Mouse (Mus musculus) naive thymus-derived CD4-positive, alpha-beta T cell, adult 2 months (primary cell): ENCODE measurements around the gene Ncam1.

Experiments
- DNase-seq: peaks from one replicate; pipeline ENCODE4 v3.0.0-alpha.2; 2011; ENCODE audit warnings: low read depth

Gene Ncam1

GRCm38 (mm10) chr9:49565846-49566245 is 232.9 kb downstream of the Ncam1 start:
- DNase-seq, result no peak

GRCm38 (mm10) chr9:49558941-49559340 is 239.8 kb downstream of the Ncam1 start:
- DNase-seq, result no peak

DNA sequence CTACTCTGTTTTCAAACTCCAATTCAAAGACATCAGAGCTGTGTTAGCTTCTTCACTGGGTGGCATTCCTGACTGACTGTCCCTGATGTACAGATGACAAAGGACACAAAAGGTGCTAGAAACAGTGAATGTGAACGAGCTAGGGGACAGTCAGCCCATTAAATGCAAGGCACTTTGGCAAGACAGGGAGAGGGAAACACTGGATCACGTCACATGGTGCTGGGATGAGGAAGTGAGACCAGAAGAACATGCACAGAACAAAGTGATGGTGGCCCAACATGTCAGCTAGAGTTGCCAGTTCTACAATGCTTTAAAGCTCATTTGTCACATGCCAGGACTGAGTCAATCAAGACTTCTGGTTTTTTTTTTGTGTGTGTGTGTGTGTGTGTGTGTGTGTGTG is 247.4 kb downstream of the Ncam1 start:
- no peak for DNase-seq

GRCm38 (mm10) chr9:49542593-49542992 is 256.1 kb downstream of the Ncam1 start:
- DNase-seq, result no peak

DNA sequence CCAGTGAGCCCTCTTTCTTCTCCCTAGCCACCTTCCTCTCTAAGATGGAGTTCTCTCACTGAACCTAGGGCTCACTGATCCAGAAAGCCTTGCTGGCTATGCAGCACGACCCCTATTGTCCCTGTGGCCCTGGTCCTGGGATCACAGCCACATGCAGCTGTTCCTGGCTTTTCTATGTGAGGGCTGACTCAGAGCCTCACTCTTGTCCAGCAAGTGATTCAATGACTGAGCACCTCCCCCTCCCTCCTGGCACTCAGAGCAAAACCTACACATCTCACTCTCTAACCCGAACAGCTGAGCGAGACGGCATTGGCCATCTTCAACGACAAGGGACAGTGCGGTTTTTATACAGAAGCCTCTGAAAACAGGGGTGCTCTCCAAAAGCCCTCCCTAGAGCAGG is 260.9 kb downstream of the Ncam1 start:
- DNase-seq, result no peak

DNA sequence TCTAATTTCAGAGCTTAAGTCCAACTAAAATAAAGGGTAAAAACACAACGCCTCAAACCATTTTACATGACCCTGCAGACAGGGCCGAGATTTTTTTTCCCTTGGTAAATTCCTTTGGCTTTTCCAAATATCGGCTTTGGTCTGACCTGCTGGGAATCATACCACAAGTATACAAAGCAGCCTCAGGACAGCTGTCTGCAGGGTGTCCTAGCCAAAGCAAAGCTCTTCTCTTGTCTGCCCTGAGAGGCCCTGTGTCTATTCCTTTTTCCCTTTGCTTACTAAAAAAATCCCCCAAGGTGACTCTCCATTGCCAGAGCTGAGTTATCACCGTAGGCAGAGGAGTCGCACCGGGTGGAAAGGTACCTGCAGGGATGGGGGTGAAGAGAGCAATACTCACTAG is 262.1 kb downstream of the Ncam1 start:
- no peak for DNase-seq

- no peak for DNase-seq
These were observed 263.8 kb downstream of the Ncam1 start for GRCm38 (mm10) chr9:49534958-49535357.

DNA sequence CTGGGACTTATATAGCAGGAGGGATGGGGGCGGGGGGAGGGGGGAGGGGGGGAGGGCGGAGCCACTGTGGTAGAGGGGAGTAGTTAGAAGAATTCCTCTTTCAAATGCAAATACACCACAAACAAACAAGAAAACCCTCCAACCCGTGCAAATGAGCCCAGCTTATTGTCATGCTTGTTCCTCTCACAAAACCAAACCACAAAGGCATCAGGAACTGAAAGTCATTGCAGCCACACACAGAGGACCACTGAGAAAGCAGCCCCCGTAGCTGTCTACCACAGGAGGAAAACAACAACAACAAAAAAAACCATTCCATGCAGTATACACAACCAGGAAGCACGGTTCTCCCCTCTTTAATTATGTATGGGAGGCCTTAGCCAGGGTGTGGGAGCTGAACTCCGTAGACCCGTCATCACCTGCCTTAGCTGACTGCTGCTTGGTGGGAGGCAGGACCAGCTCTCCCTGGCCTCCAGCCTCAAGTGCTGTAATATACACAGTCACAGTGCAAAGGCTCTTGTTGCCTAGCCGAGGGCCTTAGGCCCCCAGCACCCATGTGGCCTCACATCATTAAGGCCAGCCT is 264.7 kb downstream of the Ncam1 start:
- DNase-seq, result no peak

DNA sequence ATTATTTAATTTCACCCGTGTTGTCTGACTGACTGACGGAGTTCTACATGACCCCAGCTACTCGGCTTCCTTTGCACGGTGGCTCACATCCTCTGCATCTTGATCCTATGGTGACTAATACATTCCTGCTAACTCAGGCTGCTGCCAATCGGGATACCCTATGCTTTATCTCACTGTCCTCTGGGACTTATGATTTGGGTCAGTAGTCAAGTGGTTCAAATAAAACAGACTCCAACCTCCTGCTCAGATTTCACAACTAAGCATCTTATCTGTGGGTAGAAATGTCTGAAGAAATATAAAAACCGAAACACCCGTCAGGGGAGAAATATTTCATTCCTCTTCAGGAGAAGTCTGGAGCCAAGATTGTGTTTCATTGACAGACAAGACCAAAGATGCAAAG is 265.3 kb downstream of the Ncam1 start:
- DNase-seq, result no peak

DNA sequence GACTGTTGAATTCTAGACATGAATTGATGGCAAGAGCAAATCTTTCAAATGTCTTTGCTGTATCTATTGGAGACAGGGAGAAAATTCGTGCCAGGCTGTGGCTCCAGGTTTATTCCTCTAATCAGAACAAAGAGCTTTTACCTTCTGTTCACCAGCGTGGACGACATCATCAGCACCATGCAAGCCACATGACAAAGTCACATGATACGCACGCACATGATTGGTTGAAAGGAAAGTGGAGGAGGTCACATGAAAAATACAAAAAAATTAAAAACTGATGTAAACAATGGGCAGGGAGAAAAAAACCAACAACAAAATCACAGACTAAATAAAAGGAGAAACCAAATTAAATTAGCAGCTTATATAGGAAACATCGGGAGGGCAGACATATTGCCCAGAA is 266.9 kb downstream of the Ncam1 start:
- no peak for DNase-seq

GRCm38 (mm10) chr9:49531257-49531656 is 267.5 kb downstream of the Ncam1 start:
- DNase-seq, result no peak

DNA sequence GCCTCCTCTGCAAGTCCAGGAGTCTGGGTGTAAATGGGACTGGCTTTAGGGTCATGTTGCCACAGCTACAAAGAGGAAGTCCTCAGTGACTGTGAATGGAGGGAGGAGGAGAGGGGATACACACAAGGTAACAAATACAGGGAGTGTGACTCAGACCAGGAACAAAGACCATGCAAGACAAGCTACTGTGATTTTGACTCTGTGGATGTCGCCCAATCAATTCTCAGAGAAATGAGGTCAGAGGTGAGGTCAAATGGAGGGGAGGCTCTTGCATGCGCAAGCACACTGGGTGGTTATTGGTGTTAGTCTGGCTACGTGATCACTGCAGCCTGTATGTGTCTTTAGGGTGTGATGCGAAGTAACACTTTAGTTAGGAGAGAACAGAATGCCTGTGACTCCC is 268.0 kb downstream of the Ncam1 start:
- no peak for DNase-seq

GRCm38 (mm10) chr9:49529366-49529959 is 269.3 kb downstream of the Ncam1 start:
- DNase-seq, result no peak

- DNase-seq, result no peak
These were observed 269.8 kb downstream of the Ncam1 start for GRCm38 (mm10) chr9:49528943-49529342.

- no peak for DNase-seq
These were observed 270.7 kb downstream of the Ncam1 start for GRCm38 (mm10) chr9:49528026-49528425.

DNA sequence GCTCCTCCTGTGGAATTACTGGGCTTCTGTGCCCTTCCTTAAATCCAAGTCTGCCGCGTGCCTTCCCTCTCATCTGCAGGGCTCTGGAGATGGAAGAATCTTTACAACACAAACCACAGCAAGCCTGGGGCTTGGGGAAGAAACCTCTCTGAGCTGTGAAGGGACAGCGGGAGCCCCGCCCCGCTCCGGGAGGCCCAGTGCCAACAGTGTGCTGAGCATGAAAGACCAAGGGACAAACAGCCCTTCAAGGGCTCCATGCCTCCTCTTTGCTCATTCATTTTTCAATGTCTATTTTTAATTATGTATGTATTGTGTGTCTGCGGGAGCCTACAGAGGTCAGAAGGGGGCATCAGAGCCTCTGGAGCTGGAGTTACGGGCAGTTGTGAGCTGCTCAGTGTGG is 271.4 kb downstream of the Ncam1 start:
- DNase-seq, result no peak

GRCm38 (mm10) chr9:49524721-49525120 is 274.0 kb downstream of the Ncam1 start:
- DNase-seq, result no peak

DNA sequence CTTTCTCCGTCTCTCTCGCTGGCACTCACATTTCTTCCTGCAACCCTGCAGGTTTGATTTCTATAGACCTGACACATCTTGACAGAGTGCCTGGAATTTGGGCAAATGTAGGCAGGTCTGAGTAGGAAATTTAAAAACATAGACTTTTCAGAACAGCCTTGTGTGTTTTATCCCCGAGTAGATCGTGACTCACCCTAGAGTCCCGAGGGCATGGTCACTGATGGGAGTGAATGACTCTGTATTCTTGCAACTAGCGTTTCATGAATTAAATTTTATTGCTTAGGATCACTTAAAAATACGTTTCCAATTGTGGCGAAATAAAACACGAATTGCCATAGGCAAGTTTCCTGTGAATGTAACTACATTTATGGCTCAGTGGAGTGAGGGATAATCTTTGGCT is 274.8 kb downstream of the Ncam1 start:
- DNase-seq, result no peak

DNA sequence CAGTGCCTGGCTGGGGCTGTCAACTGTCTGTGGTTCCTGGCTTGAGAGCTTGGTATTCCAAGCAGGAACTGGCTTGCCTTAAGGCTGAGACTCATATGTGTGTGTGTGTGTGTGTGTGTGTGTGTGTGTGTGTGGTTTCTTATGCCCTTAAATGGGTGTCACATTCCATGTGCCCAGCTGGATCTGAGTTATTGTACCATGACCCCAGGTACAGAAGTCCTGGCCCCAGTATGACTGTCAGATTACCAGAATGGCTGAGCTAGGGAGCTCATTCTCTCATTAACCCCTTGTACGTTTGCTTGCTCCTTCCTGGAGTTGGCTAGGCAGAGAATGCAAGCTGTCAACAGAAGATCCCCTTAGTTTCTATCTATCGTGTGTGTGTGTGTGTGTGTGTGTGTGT is 284.4 kb downstream of the Ncam1 start:
- DNase-seq, result no peak

- DNase-seq, result no peak
These were observed 288.1 kb downstream of the Ncam1 start for GRCm38 (mm10) chr9:49510666-49511065.

DNA sequence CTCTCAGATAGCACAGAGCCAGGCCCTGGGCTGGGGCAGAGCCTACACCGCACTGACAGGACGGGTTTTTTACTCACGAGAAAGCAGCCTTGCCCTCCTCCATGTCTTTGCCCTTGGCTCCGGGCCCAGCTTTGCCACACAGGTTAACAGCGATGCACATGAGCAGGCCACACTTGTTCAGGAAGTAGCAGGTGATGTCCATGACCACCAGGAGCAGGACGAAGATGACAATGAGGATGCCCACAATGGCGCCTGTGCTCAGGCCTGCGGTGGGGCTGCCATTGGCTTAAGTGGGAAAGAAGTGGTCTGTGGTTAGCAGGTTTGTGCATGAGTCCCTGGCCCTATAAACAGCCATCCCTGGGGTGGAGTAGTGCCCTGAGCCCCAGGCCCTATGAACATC is 289.1 kb downstream of the Ncam1 start:
- no peak for DNase-seq

GRCm38 (mm10) chr9:49509094-49509493 is 289.6 kb downstream of the Ncam1 start:
- no peak for DNase-seq

GRCm38 (mm10) chr9:49507829-49508585 is 290.7 kb downstream of the Ncam1 start:
- no peak for DNase-seq

GRCm38 (mm10) chr9:49504658-49505057 is 294.1 kb downstream of the Ncam1 start:
- no peak for DNase-seq
